ENCODE assay signal across 23 mouse cellular contexts in genomic region chr17:90955221-90955620, GRCm38 (mm10).
DNase-seq lines count a peak whose midpoint lies in the region; ATAC-seq and TF ChIP-seq lines count a peak whose summit lies in the region.
"Had no signal": no experiment of that assay in that cellular context is flagged by ENCODE, and none has a peak within 500 bp of the region (broad histone marks: within the 10 kb centered on the region; RNA-seq: fewer than 3 reads in every experiment).

No protein-coding gene starts in this region.

- no peak overlapping the region for H3K4me3 ChIP-seq in cerebellum, adult 2 months (replicated peaks; ENCODE audit: insufficient read depth, low read depth, low read length)
- no peak overlapping the region for H3K4me3 ChIP-seq in heart, embryonic 11.5 days (ENCODE audit: low read depth, low read length)
- H3K4me3 ChIP-seq: embryonic facial prominence, embryonic 10.5 days; forebrain, embryonic 13.5 days; heart, adult 2 months; heart, embryonic 12.5 days; hindbrain, embryonic 12.5 days had no signal

- H3K4me2 ChIP-seq in heart, embryonic 11.5 days: no peak overlapping the region
- H3K4me2 ChIP-seq: forebrain, embryonic 13.5 days; heart, embryonic 12.5 days; hindbrain, embryonic 12.5 days had no signal

- H3K27ac ChIP-seq in cerebellum, adult 2 months (ENCODE audit: insufficient read depth, low read length): no peak overlapping the region
- no peak overlapping the region for H3K27ac ChIP-seq in heart, embryonic 11.5 days (ENCODE audit: low read depth, low read length)
- H3K27ac ChIP-seq: embryonic facial prominence, embryonic 10.5 days; forebrain, embryonic 13.5 days; heart, adult 2 months; hindbrain, embryonic 12.5 days had no signal

- WGBS in cerebellum, adult 2 months: 9% methylated on average over 2 of the region's 2 CpGs
- 76% methylated on average over 2 of the region's 2 CpGs for WGBS in heart, embryonic 11.5 days (ENCODE audit: insufficient replicate concordance)

- no peaks in the 10 kb centered on the region for H3K27me3 ChIP-seq in cerebellum, adult 2 months (ENCODE audit: control insufficient read depth, insufficient read depth, low read length)
- H3K27me3 ChIP-seq in heart, embryonic 11.5 days (ENCODE audit: control insufficient read depth, insufficient read depth, low read length): no peaks in the 10 kb centered on the region
- H3K27me3 ChIP-seq: forebrain, embryonic 13.5 days; heart, embryonic 12.5 days; hindbrain, embryonic 12.5 days had no signal

- H3K9me3 ChIP-seq in heart, embryonic 11.5 days (replicated peaks; ENCODE audit: control insufficient read depth, low read length): no peaks in the 10 kb centered on the region
- H3K9me3 ChIP-seq: embryonic facial prominence, embryonic 10.5 days; forebrain, embryonic 13.5 days; heart, embryonic 12.5 days; hindbrain, embryonic 12.5 days had no signal

- no peak for DNase-seq in cerebellum, postnatal 4 days (ENCODE audit: low spot score in 2 of 2)
- peak; percentile 27 to 76 for DNase-seq in cerebellum, adult 2 months
- peak; percentile 43 to 59 for DNase-seq in cerebellum, postnatal 10 days
- no peak for DNase-seq in spleen, postnatal 10 days (ENCODE audit: low spot score in 2 of 2)
- no peak for DNase-seq in adrenal gland, postnatal 10 days
- DNase-seq: adrenal gland, postnatal 14 days; B cell, adult 2 months; forebrain, postnatal 0 days; gastrocnemius, postnatal 10 days; heart, adult 2 months; heart, postnatal 36 days; kidney, adult 11 months; kidney, adult 9 months had no signal

- H3K4me1 ChIP-seq in cerebellum, adult 2 months (ENCODE audit: control insufficient read depth, insufficient read depth, low read length): peaks cover 6% of the 10 kb centered on the region; the same call in 1 of the 2 replicates
- no peaks in the 10 kb centered on the region for H3K4me1 ChIP-seq in heart, embryonic 11.5 days (ENCODE audit: control insufficient read depth, insufficient read depth, low read length)
- H3K4me1 ChIP-seq: embryonic facial prominence, embryonic 10.5 days; forebrain, embryonic 13.5 days; heart, embryonic 12.5 days; hindbrain, embryonic 12.5 days had no signal

- TF ChIP-seq CTCF in cerebellum, adult 2 months (IDR thresholded peaks at IDR 0.05; ENCODE audit: borderline replicate concordance, insufficient read depth, low read depth, low read length): no peak

- H3K36me3 ChIP-seq in heart, embryonic 11.5 days (ENCODE audit: control insufficient read depth, insufficient read depth, low read length): no peaks in the 10 kb centered on the region
- H3K36me3 ChIP-seq: embryonic facial prominence, embryonic 10.5 days; G1E; heart, embryonic 12.5 days; hindbrain, embryonic 12.5 days had no signal

- no peak overlapping the region for H3K9ac ChIP-seq in heart, embryonic 11.5 days (ENCODE audit: low read depth, low read length)
- H3K9ac ChIP-seq: forebrain, embryonic 13.5 days; forebrain, postnatal 0 days; heart, embryonic 12.5 days; hindbrain, embryonic 12.5 days had no signal

- TF ChIP-seq POLR2A in cerebellum, adult 2 months (IDR thresholded peaks at IDR 0.05; ENCODE audit: borderline replicate concordance, insufficient read depth, low read length): no peak

- peak; percentile 36; the same call in 1 of the 2 replicates for ATAC-seq in cerebellum, adult (ENCODE audit: insufficient number of reproducible peaks, low FRiP score, low TSS enrichment)
- no peak for ATAC-seq in heart, embryonic 11.5 days (replicated peaks; ENCODE audit: insufficient number of reproducible peaks, low FRiP score, low TSS enrichment)
- ATAC-seq: CD4-positive, CD25-positive, alpha-beta regulatory T cell, adult 4 months; forebrain, embryonic 13.5 days; forebrain, postnatal 0 days; hindbrain, embryonic 16.5 days; inflammation-experienced regulatory T-cells, adult 6 months had no signal

Comparison
In these comparisons a context has a peak if more than half of its experiments do, and no peak if none do; other contexts are left out.
1. DNase-seq: peak in cerebellum, adult 2 months (2 of 2) and cerebellum, postnatal 10 days (2 of 2); none in cerebellum, postnatal 4 days (0 of 2), spleen, postnatal 10 days (0 of 2) and adrenal gland, postnatal 10 days (single experiment).